Mouse (Mus musculus) E14TG2a.4 (cell line): ENCODE results near the gene Dag1.

ENCODE experiments used
- CTCF ChIP-seq: conservative IDR thresholded peaks from 2 replicates; pipeline ENCODE4 v1.5.1; 2014; ENCODE audit warnings: low read length
- POU5F1 ChIP-seq: IDR thresholded peaks from 2 replicates; pipeline ENCODE4 v1.6.1; 2014; ENCODE audit warnings: low read length, borderline replicate concordance

GRCm38 (mm10) chr9:108248957-108249356 is 14.8 kb downstream of the Dag1 start:
- TF ChIP-seq CTCF (no peak), POU5F1 (no peak)
